Mouse (Mus musculus) midbrain, postnatal 0 days (tissue): ENCODE results near the gene Slc39a1. TPM values are rescaled to one million over a fixed set of nuclear protein-coding genes. Genes with fewer than 3 reads are reported as not detected.
"Not testable (repeated sequence)": the region's sequence is repeated elsewhere in the genome, so short reads cannot be mapped to it uniquely, and the experiment has no call there.

Experiments
- ATAC-seq: fragments of 200-750 bp; cut with Nextera tagmentation; 2 replicates; pipeline ENCODE4 v1.8.0; 2017; ENCODE audit warnings: moderate number of reproducible peaks, mild to moderate bottlenecking, moderate TSS enrichment, moderate library complexity; ENCODE audit not compliant: low FRiP score
- DNase-seq: peaks from one replicate; pipeline ENCODE4 v3.0.0-alpha.2; 2015; ENCODE audit warnings: low spot score
- H3K27ac ChIP-seq: fragments of 300-500 bp; sonication (generic); 2 replicates; pipeline ENCODE4 v1.5.1; 2014; ENCODE audit warnings: low read depth, mild to moderate bottlenecking, low read length, mixed read lengths
- H3K27me3 ChIP-seq: fragments of 300-500 bp; sonication (generic); 2 replicates; pipeline ENCODE4 v1.6.1; 2014; ENCODE audit warnings: low read length, control low read depth, mixed read lengths; ENCODE audit not compliant: insufficient read depth
- H3K36me3 ChIP-seq: fragments of 300-500 bp; sonication (generic); 2 replicates; pipeline ENCODE4 v1.6.1; 2014; ENCODE audit warnings: low read length, control low read depth, mixed read lengths; ENCODE audit not compliant: insufficient read depth
- H3K4me1 ChIP-seq: fragments of 300-500 bp; sonication (generic); 2 replicates; pipeline ENCODE4 v1.6.1; 2014; ENCODE audit warnings: mild to moderate bottlenecking, control low read depth, antibody characterized with exemption, low read length, mixed read lengths; ENCODE audit not compliant: insufficient read depth
- H3K4me2 ChIP-seq: fragments of 300-500 bp; sonication (generic); 2 replicates; pipeline ENCODE4 v1.6.1; 2014; ENCODE audit warnings: low read depth, mild to moderate bottlenecking, low read length, mixed read lengths; ENCODE audit not compliant: poor library complexity, severe bottlenecking
- H3K4me3 ChIP-seq: fragments of 300-500 bp; sonication (generic); 2 replicates; pipeline ENCODE4 v1.5.1; 2014; ENCODE audit warnings: low read depth, mild to moderate bottlenecking, low read length, moderate library complexity
- H3K9ac ChIP-seq: fragments of 300-500 bp; sonication (generic); replicated peaks from 2 replicates; pipeline ENCODE4 v1.6.1; 2014; ENCODE audit warnings: mild to moderate bottlenecking, low read length, moderate library complexity, mixed read lengths; ENCODE audit not compliant: poor library complexity, severe bottlenecking
- H3K9me3 ChIP-seq: fragments of 300-500 bp; sonication (generic); 2 replicates; pipeline ENCODE4 v1.6.1; 2016; ENCODE audit warnings: low read length, control low read depth
- CTCF ChIP-seq: IDR thresholded peaks from 2 replicates; pipeline ENCODE4 v1.5.1; 2016; ENCODE audit warnings: antibody characterized with exemption, mild to moderate bottlenecking
- WGBS: fragments of 180-500 bp; shearing (Covaris S2); extraction: QIAGEN DNeasy Blood & Tissue Kit; methylation state at CpG from one replicate; pipeline ENCODE4 v1.1.7; 2014; 5-methylcytosine and 5-hydroxymethylcytosine counted together
- polyA plus RNA-seq: library from polyadenylated mRNA; unstranded; fragments of >200 nt; fragmentation: Nextera tagmentation; extraction: Ambion mirVana; gene quantifications from 2 replicates; pipeline ENCODE4 v1.2.1, GENCODE M21; 2015
- total RNA-seq: library from RNA; depleted of rRNA; stranded (reverse); fragments of >200 nt; gene quantifications from 2 replicates; pipeline ENCODE4 v1.2.3, GENCODE M21; 2014

Slc39a1 gene
- total and polyA plus RNA-seq, 2 experiments from 2014 or later, result 60.3 to 73.0 TPM

- WGBS, result 3% methylated on average over 19 of the region's 19 CpGs
- 0 out of 2 replicates have a peak within 1 kb of the TSS, but pooled peaks have one; percentile 19 for H3K9ac ChIP-seq
- TF ChIP-seq CTCF, result no peak
Observed at GRCm38 (mm10) chr3:90242984-90243775, 4.8 kb upstream of the Slc39a1 start, which contains the start of gene Creb3l4. Creb3l4 (minus strand) TSS chr3:90243512.

GRCm38 (mm10) chr3:90245406-90245805 lies 2.6 kb upstream of the Slc39a1 start:
- Histone ChIP-seq H3K27ac (no peak overlapping the region), H3K4me3 (no peak overlapping the region), H3K9me3 (no peaks in the 10 kb centered on the region), H3K4me2 (no peak overlapping the region), H3K27me3 (no peaks in the 10 kb centered on the region), H3K4me1 (0 out of 2 replicates have a peak, but pooled peaks cover 3% of the 10 kb centered on the region), H3K36me3 (no peaks in the 10 kb centered on the region; the same call in 1 of the 2 replicates), H3K9ac (no peak overlapping the region)
- 65% methylated on average over 2 of the region's 2 CpGs for WGBS
- ATAC-seq (no peak), DNase-seq (no peak)
- no peak for TF ChIP-seq CTCF

More at GRCm38 (mm10) chr3:90242984-90243775, 4.8 kb upstream of the Slc39a1 start, which contains the start of gene Creb3l4:
- peak within 1 kb of the TSS; percentile 46 for H3K4me2 ChIP-seq
- DNase-seq (peak; percentile 78), ATAC-seq (no peak)
- no peaks in the 10 kb centered on the region for H3K9me3 ChIP-seq
- 0 out of 2 replicates have a peak, but pooled peaks cover 3% of the 10 kb centered on the region for H3K4me1 ChIP-seq
- peak within 1 kb of the TSS; percentile 22 for H3K4me3 ChIP-seq
- no peak within 1 kb of the TSS for H3K27ac ChIP-seq
- no peaks in the 10 kb centered on the region for H3K36me3 ChIP-seq
- H3K27me3 ChIP-seq, result no peaks in the 10 kb centered on the region

- WGBS, result 0% methylated on average over 3 of the region's 3 CpGs
- ATAC-seq (peak; percentile 6; the same call in 1 of the 2 replicates), DNase-seq (no peak)
- no peaks in the 10 kb centered on the region for H3K9me3 ChIP-seq
- peak overlapping the region; percentile 48 for H3K9ac ChIP-seq
- H3K4me2 ChIP-seq, result peak overlapping the region; percentile 72
- 0 out of 2 replicates have a peak, but pooled peaks cover 3% of the 10 kb centered on the region for H3K4me1 ChIP-seq
- H3K4me3 ChIP-seq, result peak overlapping the region; percentile 45
- no peaks in the 10 kb centered on the region for H3K27me3 ChIP-seq
- no peak for TF ChIP-seq CTCF
- peak overlapping the region; percentile 73 for H3K27ac ChIP-seq
- H3K36me3 ChIP-seq, result peaks cover 8% of the 10 kb centered on the region; the same call in 1 of the 2 replicates
Observed at GRCm38 (mm10) chr3:90247630-90247959, 377 bp upstream of the Slc39a1 start.

DNA sequence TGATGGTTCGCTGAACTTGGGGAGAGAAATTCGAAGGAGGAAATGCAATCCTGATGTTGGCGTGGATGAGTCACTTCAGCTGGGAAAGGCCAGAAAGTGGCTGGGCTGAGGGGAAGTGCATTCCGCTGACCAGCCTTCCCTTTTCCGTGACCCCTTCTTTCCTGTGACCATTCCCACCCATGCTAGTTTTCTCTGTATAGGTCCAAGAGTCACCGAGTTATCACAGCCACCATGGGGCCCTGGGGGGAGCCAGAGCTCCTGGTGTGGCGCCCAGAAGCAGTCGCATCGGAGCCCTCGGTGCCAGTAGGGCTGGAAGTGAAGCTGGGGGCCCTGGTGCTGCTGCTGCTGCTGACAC lies 751 bp downstream of the Slc39a1 start:
- no peak for TF ChIP-seq CTCF
- peak overlapping the region; percentile 45 for H3K4me3 ChIP-seq
- H3K27ac ChIP-seq, result peak overlapping the region; percentile 63
- ATAC-seq (no peak), DNase-seq (no peak)
- WGBS, result 4% methylated on average over 10 of the region's 10 CpGs
- H3K27me3 ChIP-seq, result no peaks in the 10 kb centered on the region
- H3K4me1 ChIP-seq, result no peaks in the 10 kb centered on the region
- peak overlapping the region; percentile 54 for H3K9ac ChIP-seq
- peaks cover 8% of the 10 kb centered on the region; the same call in 1 of the 2 replicates for H3K36me3 ChIP-seq
- H3K9me3 ChIP-seq, result no peaks in the 10 kb centered on the region
- peak overlapping the region; percentile 72 for H3K4me2 ChIP-seq

GRCm38 (mm10) chr3:90250791-90251190 lies 2.8 kb downstream of the Slc39a1 start:
- no peak for TF ChIP-seq CTCF
- Histone ChIP-seq H3K9me3 (no peaks in the 10 kb centered on the region), H3K4me3 (no peak overlapping the region), H3K9ac (no peak overlapping the region), H3K27ac (no peak overlapping the region), H3K4me2 (no peak overlapping the region), H3K36me3 (peaks cover 8% of the 10 kb centered on the region; the same call in 1 of the 2 replicates), H3K4me1 (peaks cover 9% of the 10 kb centered on the region), H3K27me3 (no peaks in the 10 kb centered on the region)
- WGBS, result 87% methylated on average over 6 of the region's 6 CpGs
- ATAC-seq, result no peak
- no peak for DNase-seq

- 93% methylated on average over 9 of the region's 12 CpGs for WGBS
- H3K4me1 ChIP-seq, H3K36me3 ChIP-seq, ATAC-seq, H3K27ac ChIP-seq, H3K4me2 ChIP-seq, H3K9ac ChIP-seq, H3K9me3 ChIP-seq, DNase-seq, H3K4me3 ChIP-seq, H3K27me3 ChIP-seq: not testable (repeated sequence)
Observed at GRCm38 (mm10) chr3:90251731-90252226, 3.8 kb downstream of the Slc39a1 start.

- H3K4me3 ChIP-seq, H3K9me3 ChIP-seq, H3K27me3 ChIP-seq, H3K27ac ChIP-seq, H3K4me1 ChIP-seq, H3K4me2 ChIP-seq, ATAC-seq, H3K9ac ChIP-seq, DNase-seq: not testable (repeated sequence)
- 95% methylated on average over 2 of the region's 2 CpGs for WGBS
- H3K36me3 ChIP-seq, result peaks cover 17% of the 10 kb centered on the region
Observed at GRCm38 (mm10) chr3:90252659-90253058, 4.7 kb downstream of the Slc39a1 start.

- not testable (repeated sequence) for H3K4me3 ChIP-seq, DNase-seq, H3K27ac ChIP-seq, H3K9ac ChIP-seq, ATAC-seq, H3K9me3 ChIP-seq, H3K27me3 ChIP-seq, H3K4me1 ChIP-seq
- Histone ChIP-seq H3K4me2 (peak overlapping the region; percentile 81; the same call in 1 of the 2 replicates), H3K36me3 (peaks cover 17% of the 10 kb centered on the region)
- 77% methylated on average over 1 of the region's 1 CpGs for WGBS
Observed at GRCm38 (mm10) chr3:90253174-90253573, 5.2 kb downstream of the Slc39a1 start.
